Mouse (Mus musculus): ENCODE data around the gene Neurl2. TPM values are rescaled to one million over a fixed set of nuclear protein-coding genes. Genes with fewer than 3 reads are reported as not detected.
"Not testable (repeated sequence)": the region's sequence is repeated elsewhere in the genome, so short reads cannot be mapped to it uniquely, and the experiment has no call there.

Gene Neurl2
- polyA plus RNA-seq, 1 experiment from 2014 or later, result 5.4 TPM

- no peaks in the 10 kb centered on the region for H3K27me3 ChIP-seq
- H3K36me3 ChIP-seq, result peaks cover 37% of the 10 kb centered on the region
- H3K9ac ChIP-seq, result peak within 1 kb of the TSS; percentile 85
- H3K9me3 ChIP-seq, result no peaks in the 10 kb centered on the region
- ATAC-seq (ENCODE audit: low FRiP score), result peak; percentile 96
- peak within 1 kb of the TSS; percentile 93 for H3K27ac ChIP-seq
- H3K4me2 ChIP-seq, result peak within 1 kb of the TSS; percentile 70
- peak within 1 kb of the TSS; percentile 84 for H3K4me3 ChIP-seq
- WGBS, result under 1% methylated on average over 46 of the region's 47 CpGs
- H3K4me1 ChIP-seq (replicated peaks), result peaks cover 49% of the 10 kb centered on the region
These were observed 28.5 kb downstream of the Neurl2 start, which contains the start of the genes Acot8 and Zswim3 for GRCm38 (mm10) chr2:164804533-164805331. Acot8 (minus strand) TSS chr2:164804882. Zswim3 (plus strand) TSS chr2:164805098.

GRCm38 (mm10) chr2:164803921-164804313 lies 29.3 kb downstream of the Neurl2 start:
- Histone ChIP-seq H3K27ac (peak overlapping the region; percentile 86), H3K9me3 (no peaks in the 10 kb centered on the region), H3K27me3 (no peaks in the 10 kb centered on the region), H3K4me3 (peak overlapping the region; percentile 84), H3K9ac (peak overlapping the region; percentile 84), H3K36me3 (peaks cover 37% of the 10 kb centered on the region), H3K4me2 (peak overlapping the region; percentile 70), H3K4me1 (replicated peaks) (peaks cover 49% of the 10 kb centered on the region)
- 44% methylated on average over 1 of the region's 1 CpGs for WGBS
- ATAC-seq (ENCODE audit: low FRiP score), result no peak

- H3K4me3 ChIP-seq, result peak overlapping the region; percentile 84
- peak overlapping the region; percentile 70 for H3K4me2 ChIP-seq
- no peak for ATAC-seq (ENCODE audit: low FRiP score)
- peaks cover 36% of the 10 kb centered on the region for H3K36me3 ChIP-seq
- H3K27me3 ChIP-seq, result no peaks in the 10 kb centered on the region
- peak overlapping the region; percentile 84 for H3K9ac ChIP-seq
- H3K9me3 ChIP-seq, result no peaks in the 10 kb centered on the region
- WGBS, result 93% methylated on average over 16 of the region's 16 CpGs
- no peak overlapping the region for H3K27ac ChIP-seq
- H3K4me1 ChIP-seq (replicated peaks), result peaks cover 49% of the 10 kb centered on the region
These were observed 29.9 kb downstream of the Neurl2 start for GRCm38 (mm10) chr2:164803201-164803920.

- 90% methylated on average over 13 of the region's 13 CpGs for WGBS
- H3K4me1 ChIP-seq (replicated peaks), result peaks cover 24% of the 10 kb centered on the region
These were observed 32.8 kb downstream of the Neurl2 start for GRCm38 (mm10) chr2:164800252-164801004.

GRCm38 (mm10) chr2:164798554-164798953 lies 34.7 kb downstream of the Neurl2 start:
- H3K9me3 ChIP-seq; H3K4me2 ChIP-seq; H3K27ac ChIP-seq; H3K4me3 ChIP-seq; ATAC-seq (ENCODE audit: low FRiP score); H3K9ac ChIP-seq; H3K27me3 ChIP-seq: not testable (repeated sequence)
- peaks cover 16% of the 10 kb centered on the region for H3K4me1 ChIP-seq (replicated peaks)
- WGBS, result 84% methylated on average over 6 of the region's 6 CpGs
- peaks cover 78% of the 10 kb centered on the region for H3K36me3 ChIP-seq

More at GRCm38 (mm10) chr2:164800252-164801004, 32.8 kb downstream of the Neurl2 start:
- no peak for ATAC-seq (ENCODE audit: low FRiP score)
- no peak overlapping the region for H3K4me2 ChIP-seq
- H3K36me3 ChIP-seq, result peaks cover 63% of the 10 kb centered on the region
- no peak overlapping the region for H3K4me3 ChIP-seq
- H3K27me3 ChIP-seq, result no peaks in the 10 kb centered on the region
- H3K27ac ChIP-seq, result no peak overlapping the region
- no peaks in the 10 kb centered on the region for H3K9me3 ChIP-seq
- H3K9ac ChIP-seq, result no peak overlapping the region

DNA sequence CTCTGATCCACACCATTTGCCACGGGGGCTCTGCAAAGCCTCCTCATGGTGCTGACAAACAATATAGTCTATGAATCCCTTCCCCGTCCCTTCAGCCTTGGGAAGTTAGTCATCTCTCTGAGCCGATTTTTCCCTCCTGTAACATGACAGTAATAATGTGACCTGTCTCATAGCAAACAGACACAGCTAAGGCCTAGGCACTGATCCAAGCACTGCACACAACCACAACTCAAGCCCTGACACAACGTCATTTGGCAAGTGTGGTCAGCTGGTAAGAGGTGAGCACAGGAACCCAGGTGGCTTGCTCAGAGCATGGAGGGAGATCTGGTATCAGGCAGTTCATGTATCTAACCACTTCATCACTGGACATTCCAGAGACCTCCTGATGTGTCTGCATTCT lies 37.4 kb downstream of the Neurl2 start:
- H3K4me1 ChIP-seq (replicated peaks), result no peaks in the 10 kb centered on the region
- H3K9me3 ChIP-seq, result no peaks in the 10 kb centered on the region
- no peak overlapping the region for H3K4me2 ChIP-seq
- 87% methylated on average over 4 of the region's 4 CpGs for WGBS
- no peaks in the 10 kb centered on the region for H3K27me3 ChIP-seq
- H3K9ac ChIP-seq, result no peak overlapping the region
- no peak for ATAC-seq (ENCODE audit: low FRiP score)
- H3K36me3 ChIP-seq, result peaks cover 91% of the 10 kb centered on the region
- H3K4me3 ChIP-seq, result no peak overlapping the region
- H3K27ac ChIP-seq, result no peak overlapping the region

GRCm38 (mm10) chr2:164794293-164794692 lies 39.0 kb downstream of the Neurl2 start:
- no peak overlapping the region for H3K9ac ChIP-seq
- no peaks in the 10 kb centered on the region for H3K27me3 ChIP-seq
- no peak overlapping the region for H3K4me2 ChIP-seq
- H3K27ac ChIP-seq, result no peak overlapping the region
- H3K4me1 ChIP-seq (replicated peaks), result no peaks in the 10 kb centered on the region
- H3K36me3 ChIP-seq, result peaks cover 82% of the 10 kb centered on the region
- peak; percentile 64; the same call in 1 of the 2 replicates for ATAC-seq (ENCODE audit: low FRiP score)
- H3K4me3 ChIP-seq, result no peak overlapping the region
- 36% methylated on average over 5 of the region's 5 CpGs for WGBS
- no peaks in the 10 kb centered on the region for H3K9me3 ChIP-seq

DNA sequence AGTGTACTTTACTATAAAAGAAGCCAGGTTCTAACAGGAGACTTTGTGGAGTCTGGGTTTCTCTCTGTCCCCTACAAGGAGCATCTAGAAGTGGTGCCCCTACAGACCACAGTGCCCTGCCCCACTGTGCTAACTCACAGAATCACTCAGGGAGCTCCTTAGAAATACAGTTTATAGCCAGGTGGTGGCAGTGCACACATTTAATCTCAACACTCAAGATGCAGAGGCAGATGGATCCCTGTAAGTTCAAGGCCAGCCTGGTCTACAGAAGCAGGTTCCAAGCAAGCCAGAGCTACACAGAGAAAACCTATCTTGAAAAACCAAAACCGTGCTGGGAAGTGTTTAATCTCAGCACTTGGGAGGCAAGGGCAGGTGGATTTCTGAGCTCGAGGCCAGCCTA lies 39.5 kb downstream of the Neurl2 start:
- H3K36me3 ChIP-seq, result peaks cover 79% of the 10 kb centered on the region
- H3K27ac ChIP-seq, result no peak overlapping the region
- H3K4me1 ChIP-seq (replicated peaks), result no peaks in the 10 kb centered on the region
- H3K4me3 ChIP-seq, result no peak overlapping the region
- H3K9ac ChIP-seq, result no peak overlapping the region
- H3K4me2 ChIP-seq, result no peak overlapping the region
- WGBS, result 93% methylated on average over 2 of the region's 2 CpGs
- no peaks in the 10 kb centered on the region for H3K9me3 ChIP-seq
- no peak for ATAC-seq (ENCODE audit: low FRiP score)
- no peaks in the 10 kb centered on the region for H3K27me3 ChIP-seq

- Histone ChIP-seq H3K27me3 (no peaks in the 10 kb centered on the region), H3K27ac (no peak overlapping the region), H3K9ac (no peak overlapping the region), H3K4me3 (no peak overlapping the region), H3K4me2 (no peak overlapping the region), H3K9me3 (no peaks in the 10 kb centered on the region), H3K4me1 (replicated peaks) (peaks cover 4% of the 10 kb centered on the region; the same call in 1 of the 2 replicates), H3K36me3 (peaks cover 75% of the 10 kb centered on the region)
- WGBS, result 86% methylated on average over 3 of the region's 3 CpGs
- no peak for ATAC-seq (ENCODE audit: low FRiP score)
These were observed 40.0 kb downstream of the Neurl2 start for GRCm38 (mm10) chr2:164793236-164793635.

- no peak for ATAC-seq (ENCODE audit: low FRiP score)
- Histone ChIP-seq H3K4me1 (replicated peaks) (peaks cover 8% of the 10 kb centered on the region; the same call in 1 of the 2 replicates), H3K9ac (no peak overlapping the region; the same call in 1 of the 2 replicates), H3K27ac (no peak overlapping the region), H3K4me3 (no peak overlapping the region), H3K27me3 (no peaks in the 10 kb centered on the region), H3K36me3 (peaks cover 68% of the 10 kb centered on the region), H3K4me2 (no peak overlapping the region), H3K9me3 (no peaks in the 10 kb centered on the region)
- WGBS, result 94% methylated on average over 12 of the region's 12 CpGs
These were observed 40.7 kb downstream of the Neurl2 start for GRCm38 (mm10) chr2:164792400-164793190.

DNA sequence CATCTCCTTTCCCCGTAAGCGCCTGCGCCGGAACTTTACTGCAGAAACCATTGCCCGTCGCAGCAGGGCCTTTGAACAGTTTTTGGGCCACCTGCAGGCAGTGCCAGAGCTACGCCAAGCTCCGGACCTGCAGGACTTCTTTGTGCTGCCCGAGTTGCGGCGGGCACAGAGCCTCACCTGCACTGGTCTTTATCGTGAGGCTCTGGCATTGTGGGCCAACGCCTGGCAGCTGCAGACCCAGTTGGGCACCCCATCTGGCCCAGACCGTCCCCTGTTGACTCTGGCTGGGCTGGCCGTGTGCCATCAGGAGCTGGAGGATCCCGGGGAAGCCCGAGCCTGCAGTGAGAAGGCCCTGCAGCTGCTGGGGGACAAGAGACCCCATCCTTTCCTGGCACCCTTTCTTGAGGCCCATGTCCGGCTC lies 41.4 kb downstream of the Neurl2 start:
- no peak overlapping the region for H3K9ac ChIP-seq
- no peak for ATAC-seq (ENCODE audit: low FRiP score)
- H3K9me3 ChIP-seq, result no peaks in the 10 kb centered on the region
- H3K4me3 ChIP-seq, result no peak overlapping the region
- peak overlapping the region; percentile 30; the same call in 1 of the 2 replicates for H3K27ac ChIP-seq
- no peak overlapping the region for H3K4me2 ChIP-seq
- H3K27me3 ChIP-seq, result no peaks in the 10 kb centered on the region
- H3K4me1 ChIP-seq (replicated peaks), result peaks cover 13% of the 10 kb centered on the region
- peaks cover 63% of the 10 kb centered on the region for H3K36me3 ChIP-seq
- 88% methylated on average over 18 of the region's 18 CpGs for WGBS

All from hindbrain, embryonic 13.5 days (tissue).